Mouse (Mus musculus) kidney, embryonic 16.5 days (tissue): Measurements from ENCODE around the gene Coq5. TPM values are rescaled to one million over a fixed set of nuclear protein-coding genes. Genes with fewer than 3 reads are reported as not detected.

Source experiments
- ATAC-seq: fragments of 200-750 bp; cut with Nextera tagmentation; 2 replicates; pipeline ENCODE4 v1.8.0; 2017; ENCODE audit warnings: moderate TSS enrichment; ENCODE audit not compliant: low FRiP score, low TSS enrichment
- H3K27ac ChIP-seq: fragments of 300-500 bp; sonication (generic); 2 replicates; pipeline ENCODE4 v1.5.1; 2014; ENCODE audit warnings: low read length
- H3K27me3 ChIP-seq: fragments of 300-500 bp; sonication (generic); 2 replicates; pipeline ENCODE4 v1.6.1; 2014; ENCODE audit warnings: low read length, control low read depth, mixed read lengths; ENCODE audit not compliant: insufficient read depth
- H3K36me3 ChIP-seq: fragments of 300-500 bp; sonication (generic); 2 replicates; pipeline ENCODE4 v1.6.1; 2014; ENCODE audit warnings: low read length, control low read depth, mixed read lengths; ENCODE audit not compliant: insufficient read depth
- H3K4me1 ChIP-seq: fragments of 300-500 bp; sonication (generic); 2 replicates; pipeline ENCODE4 v1.6.1; 2014; ENCODE audit warnings: low read length, control low read depth, mixed read lengths; ENCODE audit not compliant: insufficient read depth
- H3K4me2 ChIP-seq: fragments of 300-500 bp; sonication (generic); replicated peaks from 2 replicates; pipeline ENCODE4 v1.6.1; 2014; ENCODE audit warnings: low read depth, low read length
- H3K4me3 ChIP-seq: fragments of 300-500 bp; sonication (generic); 2 replicates; pipeline ENCODE4 v1.5.1; 2014; ENCODE audit warnings: mild to moderate bottlenecking, low read length
- H3K9ac ChIP-seq: fragments of 300-500 bp; sonication (generic); replicated peaks from 2 replicates; pipeline ENCODE4 v1.6.1; 2014; ENCODE audit warnings: low read length
- H3K9me3 ChIP-seq: fragments of 300-500 bp; sonication (generic); 2 replicates; pipeline ENCODE4 v1.6.1; 2016; ENCODE audit warnings: low read length, control low read depth
- WGBS: fragments of 180-500 bp; shearing (Covaris S2); extraction: QIAGEN DNeasy Blood & Tissue Kit; methylation state at CpG from one replicate; pipeline ENCODE4 v1.1.7; 2014; 5-methylcytosine and 5-hydroxymethylcytosine counted together
- polyA plus RNA-seq: library from polyadenylated mRNA; unstranded; fragments of >200 nt; fragmentation: Nextera tagmentation; extraction: Ambion mirVana; gene quantifications from 2 replicates; pipeline ENCODE4 v1.2.1, GENCODE M21; 2015

The Coq5 gene
- polyA plus RNA-seq, 1 experiment from 2014 or later, result 55.8 TPM

GRCm38 (mm10) chr5:115237803-115238728 lies 41.4 kb upstream of the Coq5 start:
- H3K9me3 ChIP-seq, result no peaks in the 10 kb centered on the region
- peak; percentile 83 for ATAC-seq
- peak overlapping the region; percentile 84 for H3K27ac ChIP-seq
- peaks cover 15% of the 10 kb centered on the region for H3K4me1 ChIP-seq
- H3K4me2 ChIP-seq, result peak overlapping the region; percentile 91
- H3K27me3 ChIP-seq, result peaks cover 3% of the 10 kb centered on the region
- peak overlapping the region; percentile 86 for H3K9ac ChIP-seq
- WGBS, result under 1% methylated on average over 88 of the region's 88 CpGs
- H3K4me3 ChIP-seq, result peak overlapping the region; percentile 88
- H3K36me3 ChIP-seq, result peaks cover 30% of the 10 kb centered on the region

- Histone ChIP-seq H3K4me2 (peak overlapping the region; percentile 91), H3K9me3 (no peaks in the 10 kb centered on the region), H3K27me3 (no peaks in the 10 kb centered on the region; the same call in 1 of the 2 replicates), H3K36me3 (peaks cover 37% of the 10 kb centered on the region), H3K27ac (no peak overlapping the region), H3K9ac (peak overlapping the region; percentile 86), H3K4me3 (peak overlapping the region; percentile 88), H3K4me1 (peaks cover 15% of the 10 kb centered on the region)
- no peak for ATAC-seq
- 5% methylated on average over 11 of the region's 11 CpGs for WGBS
These were observed 40.7 kb upstream of the Coq5 start for GRCm38 (mm10) chr5:115238729-115239195.

DNA sequence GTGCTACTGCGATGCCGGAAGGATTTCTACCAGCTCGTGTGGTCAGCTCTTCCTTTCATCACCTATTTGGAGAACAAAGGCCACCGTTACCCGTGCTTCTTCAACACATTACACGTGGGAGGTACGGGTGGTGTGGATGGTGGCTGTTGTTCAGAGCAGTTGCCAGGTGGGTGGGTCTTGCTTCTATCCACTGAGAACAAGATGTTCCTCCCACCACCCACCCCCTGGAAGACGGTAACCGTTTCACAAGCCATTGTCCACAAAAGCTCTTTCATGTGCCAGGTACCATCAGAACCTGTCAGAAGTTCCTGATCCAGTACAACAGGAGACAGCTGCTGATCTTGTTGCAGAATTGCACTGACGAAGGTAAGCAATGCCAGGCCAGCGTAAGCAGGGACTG lies 39.3 kb upstream of the Coq5 start:
- Histone ChIP-seq H3K4me1 (peaks cover 11% of the 10 kb centered on the region), H3K4me3 (no peak overlapping the region), H3K27ac (no peak overlapping the region), H3K36me3 (peaks cover 51% of the 10 kb centered on the region), H3K9ac (no peak overlapping the region), H3K9me3 (no peaks in the 10 kb centered on the region), H3K27me3 (no peaks in the 10 kb centered on the region), H3K4me2 (no peak overlapping the region)
- ATAC-seq, result no peak
- WGBS, result 78% methylated on average over 11 of the region's 11 CpGs

DNA sequence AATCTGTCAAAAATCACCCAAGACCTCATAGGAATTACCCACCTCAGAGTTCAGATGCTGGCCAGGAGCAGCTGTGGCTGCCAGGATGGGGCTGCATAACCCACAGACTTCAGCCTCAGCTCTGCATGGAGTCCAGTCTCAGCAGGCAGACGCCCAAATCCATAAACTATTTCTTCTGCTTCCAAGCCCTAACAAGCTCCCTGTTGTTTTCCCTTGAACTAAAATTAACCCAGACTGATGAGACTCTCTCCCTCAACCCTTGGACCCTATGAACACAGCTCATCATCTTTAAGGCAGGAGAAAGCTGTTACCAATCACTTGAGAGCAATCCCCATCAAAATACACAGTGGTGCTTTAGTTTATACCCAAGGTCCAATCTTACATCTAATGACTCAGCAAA lies 24.0 kb upstream of the Coq5 start:
- ATAC-seq, result no peak
- Histone ChIP-seq H3K27ac (no peak overlapping the region), H3K9ac (no peak overlapping the region), H3K27me3 (no peaks in the 10 kb centered on the region), H3K36me3 (peaks cover 67% of the 10 kb centered on the region), H3K9me3 (no peaks in the 10 kb centered on the region), H3K4me3 (no peak overlapping the region), H3K4me2 (no peak overlapping the region), H3K4me1 (no peaks in the 10 kb centered on the region)
- 74% methylated on average over 1 of the region's 1 CpGs for WGBS

GRCm38 (mm10) chr5:115256909-115257546 lies 22.4 kb upstream of the Coq5 start:
- Histone ChIP-seq H3K4me2 (no peak overlapping the region), H3K9ac (no peak overlapping the region), H3K4me1 (no peaks in the 10 kb centered on the region), H3K36me3 (peaks cover 54% of the 10 kb centered on the region), H3K27me3 (no peaks in the 10 kb centered on the region), H3K27ac (no peak overlapping the region), H3K9me3 (no peaks in the 10 kb centered on the region), H3K4me3 (no peak overlapping the region)
- WGBS, result 89% methylated on average over 10 of the region's 10 CpGs
- no peak for ATAC-seq

GRCm38 (mm10) chr5:115260356-115260755 lies 19.1 kb upstream of the Coq5 start:
- WGBS, result 88% methylated on average over 6 of the region's 6 CpGs
- H3K9me3 ChIP-seq, result no peaks in the 10 kb centered on the region
- no peak overlapping the region for H3K9ac ChIP-seq
- peaks cover 54% of the 10 kb centered on the region for H3K36me3 ChIP-seq
- H3K4me3 ChIP-seq, result no peak overlapping the region
- no peak overlapping the region for H3K4me2 ChIP-seq
- no peak for ATAC-seq
- H3K27me3 ChIP-seq, result no peaks in the 10 kb centered on the region
- no peaks in the 10 kb centered on the region for H3K4me1 ChIP-seq
- H3K27ac ChIP-seq, result no peak overlapping the region

DNA sequence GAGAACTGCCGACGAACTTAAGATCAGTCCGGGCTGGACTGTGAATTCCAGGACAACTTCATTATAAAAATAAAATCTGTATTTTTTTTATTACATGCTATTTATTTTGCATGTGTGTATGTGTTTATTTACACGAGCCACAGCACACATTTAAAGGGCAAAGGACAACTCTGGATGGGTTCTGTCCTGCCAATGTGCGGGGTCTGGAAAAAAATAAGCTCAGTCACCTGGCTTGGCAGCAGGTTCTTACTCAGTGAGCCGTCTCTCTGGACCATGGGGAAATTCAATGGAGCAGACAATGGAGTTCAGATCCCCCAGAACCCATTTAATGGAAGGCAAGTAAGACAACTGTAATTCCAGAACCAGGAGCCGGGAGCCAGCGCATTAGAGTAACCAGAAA lies 18.3 kb upstream of the Coq5 start:
- H3K9me3 ChIP-seq, result no peaks in the 10 kb centered on the region
- ATAC-seq, result no peak
- no peaks in the 10 kb centered on the region for H3K4me1 ChIP-seq
- H3K4me2 ChIP-seq, result no peak overlapping the region
- WGBS, result 85% methylated on average over 8 of the region's 8 CpGs
- H3K4me3 ChIP-seq, result no peak overlapping the region
- H3K27ac ChIP-seq, result no peak overlapping the region
- no peak overlapping the region for H3K9ac ChIP-seq
- H3K27me3 ChIP-seq, result no peaks in the 10 kb centered on the region
- peaks cover 47% of the 10 kb centered on the region for H3K36me3 ChIP-seq

DNA sequence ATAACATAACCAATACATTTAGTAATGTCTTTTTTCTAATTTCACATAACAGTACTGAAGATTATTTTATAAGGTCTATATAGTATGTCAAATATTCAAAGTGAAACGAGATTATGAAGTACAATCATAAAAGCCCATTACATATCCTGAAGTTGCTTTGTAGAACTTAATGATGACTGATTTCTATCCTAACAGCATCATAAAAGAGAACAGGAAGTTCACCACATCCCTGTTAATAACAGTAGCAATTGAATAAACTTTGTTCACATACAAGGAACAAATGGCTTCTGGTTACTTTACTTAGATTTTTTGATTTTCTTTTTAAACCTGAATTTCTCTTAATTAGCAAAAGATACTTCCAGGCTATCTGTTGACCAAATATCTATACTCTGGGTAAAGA lies 17.6 kb upstream of the Coq5 start:
- no peaks in the 10 kb centered on the region for H3K4me1 ChIP-seq
- H3K4me3 ChIP-seq, result no peak overlapping the region
- ATAC-seq, result no peak
- no peaks in the 10 kb centered on the region for H3K27me3 ChIP-seq
- peaks cover 39% of the 10 kb centered on the region for H3K36me3 ChIP-seq
- no peak overlapping the region for H3K9ac ChIP-seq
- no peaks in the 10 kb centered on the region for H3K9me3 ChIP-seq
- 65% methylated on average over 1 of the region's 1 CpGs for WGBS
- H3K4me2 ChIP-seq, result no peak overlapping the region
- no peak overlapping the region for H3K27ac ChIP-seq

DNA sequence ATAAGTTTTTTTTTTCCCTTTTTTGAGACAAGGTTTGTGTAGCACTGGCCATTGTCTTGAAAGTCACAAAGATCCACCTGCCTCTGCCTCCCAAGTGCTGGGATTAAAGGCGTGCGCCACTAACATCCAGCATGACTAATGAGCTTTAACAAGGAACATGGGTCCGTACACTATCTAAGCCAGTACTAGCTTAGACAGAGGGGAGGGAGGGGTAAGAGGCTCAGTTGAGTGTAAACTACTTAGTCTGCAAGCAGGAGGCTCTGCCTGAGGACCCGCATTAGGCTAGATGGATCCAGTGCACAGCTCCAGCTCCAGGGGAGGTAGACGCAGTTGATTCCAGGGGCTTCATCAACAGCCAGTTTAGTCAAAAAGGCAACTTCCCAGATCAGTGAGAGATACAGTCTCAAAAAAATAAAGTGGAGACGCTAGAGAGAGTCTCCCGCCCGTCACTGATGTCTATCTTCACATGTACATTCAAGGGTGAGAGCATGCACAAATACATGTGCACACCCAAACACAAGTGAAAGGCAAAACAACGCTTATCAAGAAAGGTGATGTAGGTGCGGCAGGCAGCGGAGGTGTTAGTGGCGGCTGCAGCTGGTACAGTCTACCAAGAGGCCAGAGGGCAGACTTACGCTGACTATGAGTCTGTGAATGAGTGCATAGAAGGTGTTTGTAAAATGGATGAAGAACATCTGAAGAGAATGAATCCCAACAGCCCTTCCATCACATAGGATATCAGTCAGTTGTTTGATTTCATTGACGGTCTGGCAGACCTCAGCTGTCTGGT lies 16.8 kb upstream of the Coq5 start:
- no peaks in the 10 kb centered on the region for H3K27me3 ChIP-seq
- no peaks in the 10 kb centered on the region for H3K4me1 ChIP-seq
- H3K27ac ChIP-seq, result no peak overlapping the region
- peaks cover 31% of the 10 kb centered on the region for H3K36me3 ChIP-seq
- ATAC-seq, result no peak
- no peaks in the 10 kb centered on the region for H3K9me3 ChIP-seq
- H3K9ac ChIP-seq, result no peak overlapping the region
- 85% methylated on average over 14 of the region's 14 CpGs for WGBS
- no peak overlapping the region for H3K4me3 ChIP-seq
- no peak overlapping the region for H3K4me2 ChIP-seq
